Mouse (Mus musculus): ENCODE results near the gene Ush2a.

Ush2a gene

GRCm38 (mm10) chr1:188762463-188762862 is 500.6 kb downstream of the Ush2a start:
- no peak for DNase-seq (ENCODE audit: low read depth, low spot score)

- peak; percentile 33 for DNase-seq (ENCODE audit: low read depth, low spot score)
Measured at GRCm38 (mm10) chr1:188763761-188764160, 501.9 kb downstream of the Ush2a start.

GRCm38 (mm10) chr1:188770828-188771227 is 509.0 kb downstream of the Ush2a start:
- DNase-seq (ENCODE audit: low read depth, low spot score): no peak

GRCm38 (mm10) chr1:188772516-188773229 is 510.9 kb downstream of the Ush2a start:
- no peak for DNase-seq (ENCODE audit: low read depth, low spot score)

GRCm38 (mm10) chr1:188773631-188774030 is 511.8 kb downstream of the Ush2a start:
- no peak for DNase-seq (ENCODE audit: low read depth, low spot score)

GRCm38 (mm10) chr1:188777556-188778161 is 515.8 kb downstream of the Ush2a start:
- no peak for DNase-seq (ENCODE audit: low read depth, low spot score)

GRCm38 (mm10) chr1:188785056-188785455 is 523.2 kb downstream of the Ush2a start:
- DNase-seq (ENCODE audit: low read depth, low spot score): peak; percentile 65

- peak; percentile 23 for DNase-seq (ENCODE audit: low read depth, low spot score)
Measured at GRCm38 (mm10) chr1:188805069-188805468, 543.2 kb downstream of the Ush2a start.

- no peak for DNase-seq (ENCODE audit: low read depth, low spot score)
Measured at GRCm38 (mm10) chr1:188805852-188806251, 544.0 kb downstream of the Ush2a start.

- no peak for DNase-seq (ENCODE audit: low read depth, low spot score)
Measured at GRCm38 (mm10) chr1:188810631-188811030, 548.8 kb downstream of the Ush2a start.

GRCm38 (mm10) chr1:188815072-188815471 is 553.2 kb downstream of the Ush2a start:
- DNase-seq (ENCODE audit: low read depth, low spot score): no peak

- DNase-seq (ENCODE audit: low read depth, low spot score): no peak
Measured at GRCm38 (mm10) chr1:188824195-188824594, 562.4 kb downstream of the Ush2a start.

- peak; percentile 12 for DNase-seq (ENCODE audit: low read depth, low spot score)
Measured at GRCm38 (mm10) chr1:188824878-188825532, 563.2 kb downstream of the Ush2a start.

GRCm38 (mm10) chr1:188830527-188831407 is 568.9 kb downstream of the Ush2a start:
- DNase-seq (ENCODE audit: low read depth, low spot score): no peak

- no peak for DNase-seq (ENCODE audit: low read depth, low spot score)
Measured at GRCm38 (mm10) chr1:188833906-188834305, 572.1 kb downstream of the Ush2a start.

- DNase-seq (ENCODE audit: low read depth, low spot score): no peak
Measured at GRCm38 (mm10) chr1:188834770-188835169, 572.9 kb downstream of the Ush2a start.

GRCm38 (mm10) chr1:188837613-188838295 is 575.9 kb downstream of the Ush2a start:
- DNase-seq (ENCODE audit: low read depth, low spot score): no peak

GRCm38 (mm10) chr1:188847242-188847641 is 585.4 kb downstream of the Ush2a start:
- no peak for DNase-seq (ENCODE audit: low read depth, low spot score)

- no peak for DNase-seq (ENCODE audit: low read depth, low spot score)
Measured at GRCm38 (mm10) chr1:188852776-188853175, 591.0 kb downstream of the Ush2a start.

GRCm38 (mm10) chr1:188854240-188854639 is 592.4 kb downstream of the Ush2a start:
- peak; percentile 97 for DNase-seq (ENCODE audit: low read depth, low spot score)

- peak; percentile 60 for DNase-seq (ENCODE audit: low read depth, low spot score)
Measured at GRCm38 (mm10) chr1:188855034-188855433, 593.2 kb downstream of the Ush2a start.
